Mouse (Mus musculus): ENCODE measurements around the gene Mtmr12.
"Not testable (repeated sequence)": the region's sequence is repeated elsewhere in the genome, so short reads cannot be mapped to it uniquely, and the experiment has no call there.

Gene Mtmr12

DNA sequence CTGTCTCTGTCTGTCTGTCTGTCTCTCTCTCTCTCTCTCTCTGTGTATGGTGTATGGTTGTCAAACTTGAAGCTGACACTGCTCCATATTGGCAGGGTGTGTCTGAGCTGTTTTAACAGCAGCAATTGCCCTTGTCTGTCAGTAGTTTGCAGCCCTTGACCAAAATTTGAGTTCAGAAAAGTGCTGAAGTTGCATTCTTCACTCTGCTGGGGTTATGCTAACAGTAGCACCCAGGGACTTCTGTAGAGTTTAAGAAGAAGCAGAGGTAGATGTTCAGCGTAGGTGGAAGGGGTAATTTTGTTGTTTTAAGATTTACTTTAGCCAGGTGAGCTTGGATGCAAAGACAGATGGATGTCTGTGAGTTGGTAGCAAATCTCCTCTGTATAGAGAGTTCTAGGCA is 7.4 kb downstream of the Mtmr12 start:
- no peak for DNase-seq

DNA sequence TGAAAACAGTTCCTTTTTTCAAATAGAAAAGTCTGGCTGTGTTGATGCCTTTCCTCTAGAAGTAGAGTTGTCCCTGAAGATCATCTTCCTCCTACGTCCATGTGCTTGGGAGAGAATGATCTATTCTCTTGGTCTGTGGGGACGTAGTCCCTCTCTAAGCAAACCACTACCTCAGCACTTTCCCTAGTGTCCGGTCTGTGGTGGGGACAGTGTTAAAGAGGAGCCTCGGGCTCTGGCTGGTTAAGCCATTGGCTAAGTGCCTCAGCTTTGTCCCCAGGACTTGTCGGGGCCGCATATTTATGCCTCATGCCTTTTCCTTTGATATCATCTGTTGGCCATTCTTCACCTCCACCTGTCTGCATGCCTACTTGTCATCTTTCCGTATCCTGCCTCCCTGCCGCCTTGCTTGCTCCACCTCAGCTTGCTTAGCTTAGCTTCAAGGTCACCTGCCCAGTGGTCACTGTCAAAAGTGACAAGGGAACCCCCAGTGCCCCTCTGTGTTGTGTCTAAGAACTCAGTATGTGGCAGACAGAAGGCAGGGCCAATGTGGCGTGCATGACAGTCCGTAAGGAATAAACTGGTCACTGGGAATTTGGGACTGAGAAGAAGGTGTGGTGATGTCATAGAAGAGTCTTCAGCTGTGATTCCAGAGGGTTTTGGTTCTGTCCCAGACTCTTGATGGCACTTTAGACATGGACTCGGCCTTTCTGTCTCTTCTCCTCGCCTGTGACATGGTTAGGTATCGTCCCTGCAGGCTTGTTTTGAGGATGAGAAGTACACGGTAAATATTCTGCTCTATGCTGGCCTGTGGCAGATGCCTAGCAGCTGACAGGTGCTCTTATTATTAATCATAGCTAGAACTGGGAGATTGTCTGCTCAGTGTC is 9.9 kb downstream of the Mtmr12 start:
- DNase-seq = peak; percentile 31 to 52

DNA sequence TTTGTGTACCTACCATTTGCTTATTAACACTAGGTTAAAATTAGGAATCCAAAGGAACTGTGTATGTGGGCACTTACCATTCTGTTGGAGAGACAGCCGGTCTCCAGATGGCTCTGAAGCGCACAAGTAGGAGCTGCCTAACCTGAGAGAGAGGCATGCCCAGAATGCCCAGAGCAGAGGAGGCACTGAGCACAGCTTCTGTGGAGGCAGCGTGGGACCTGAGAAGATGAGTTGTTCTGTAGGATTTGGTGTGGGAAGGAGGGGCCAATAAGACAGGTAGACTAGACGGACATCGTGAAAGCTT is 10.5 kb downstream of the Mtmr12 start:
- DNase-seq = peak; percentile 76 to 87

DNA sequence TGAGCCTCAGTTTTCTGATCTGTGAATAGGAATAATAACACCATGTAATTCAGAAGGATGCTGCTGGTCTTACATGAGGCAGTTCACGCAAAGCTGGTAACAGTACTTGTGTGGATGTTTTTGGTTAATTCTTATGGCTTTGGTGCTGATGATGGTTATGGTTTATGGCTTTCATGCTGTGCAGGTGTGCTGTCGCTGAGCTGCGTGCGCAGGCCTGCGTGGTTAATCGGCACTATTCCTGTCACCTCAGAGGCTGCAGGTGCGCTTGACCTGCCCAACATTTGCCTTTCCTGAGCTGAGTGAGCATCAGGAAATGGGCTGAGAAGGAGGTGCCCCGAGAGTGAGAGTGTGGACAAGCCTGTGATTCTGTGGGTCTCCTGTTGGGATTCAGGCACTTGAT is 11.3 kb downstream of the Mtmr12 start:
- no peak for DNase-seq

DNA sequence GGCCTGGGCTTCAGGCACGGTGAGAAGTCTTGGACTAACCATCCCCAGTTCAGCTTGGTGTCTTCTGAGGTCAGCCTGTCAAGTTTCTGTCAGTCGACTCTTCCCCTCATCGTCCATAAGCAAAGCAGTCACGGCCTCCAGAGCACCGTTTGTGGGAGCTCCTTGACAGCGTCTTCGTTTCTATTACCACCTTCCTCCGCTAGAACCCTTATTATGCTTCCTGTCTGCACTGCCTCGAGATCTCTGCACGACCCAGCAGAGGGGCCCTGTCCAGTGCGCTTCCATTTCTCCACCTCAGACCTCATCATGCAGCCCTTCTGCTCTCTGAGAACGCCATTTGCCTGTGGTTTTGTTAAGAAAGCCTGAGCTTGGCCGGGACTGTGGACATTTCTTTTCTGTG is 12.0 kb downstream of the Mtmr12 start:
- no peak for DNase-seq

DNA sequence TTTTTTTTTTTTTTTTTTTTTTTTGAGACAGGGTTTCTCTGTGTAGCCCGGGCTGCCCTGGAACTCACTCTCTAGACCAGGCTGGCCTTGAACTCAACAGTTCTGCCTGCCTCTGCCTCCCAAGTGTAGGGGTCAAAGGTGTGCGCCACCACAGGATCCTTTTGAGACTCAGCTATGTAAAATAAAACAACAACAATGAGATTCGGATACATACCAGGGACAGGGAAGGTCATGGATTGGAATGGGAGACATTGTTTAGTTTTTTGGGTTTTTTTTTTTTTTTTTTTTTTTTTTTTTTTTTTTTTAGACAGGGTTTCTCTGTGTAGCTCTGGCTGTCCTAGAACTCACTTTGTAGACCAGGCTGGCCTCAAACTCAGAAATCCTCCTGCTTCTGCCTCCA is 12.5 kb downstream of the Mtmr12 start:
- DNase-seq = not testable (repeated sequence)

DNA sequence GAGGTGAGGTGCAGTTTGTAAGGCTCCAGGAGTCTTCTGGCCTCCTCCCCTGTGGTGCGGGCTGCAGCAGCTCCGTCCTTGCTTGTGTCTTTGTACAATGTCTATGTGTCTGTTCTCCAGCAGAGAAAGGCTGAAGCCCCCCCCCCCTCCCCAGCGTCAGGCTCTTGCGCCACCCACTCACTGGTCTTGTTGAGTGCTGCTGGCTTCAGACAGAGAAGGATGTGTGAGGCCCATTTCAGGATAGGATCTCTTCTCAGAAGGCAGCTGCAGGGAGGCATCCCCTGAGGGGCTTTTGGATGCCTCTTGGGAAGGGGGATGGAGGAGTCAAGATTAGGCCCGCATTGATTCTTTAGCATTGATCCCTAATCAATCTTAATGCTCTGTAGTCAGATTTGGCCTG is 13.0 kb downstream of the Mtmr12 start:
- DNase-seq = no peak

DNA sequence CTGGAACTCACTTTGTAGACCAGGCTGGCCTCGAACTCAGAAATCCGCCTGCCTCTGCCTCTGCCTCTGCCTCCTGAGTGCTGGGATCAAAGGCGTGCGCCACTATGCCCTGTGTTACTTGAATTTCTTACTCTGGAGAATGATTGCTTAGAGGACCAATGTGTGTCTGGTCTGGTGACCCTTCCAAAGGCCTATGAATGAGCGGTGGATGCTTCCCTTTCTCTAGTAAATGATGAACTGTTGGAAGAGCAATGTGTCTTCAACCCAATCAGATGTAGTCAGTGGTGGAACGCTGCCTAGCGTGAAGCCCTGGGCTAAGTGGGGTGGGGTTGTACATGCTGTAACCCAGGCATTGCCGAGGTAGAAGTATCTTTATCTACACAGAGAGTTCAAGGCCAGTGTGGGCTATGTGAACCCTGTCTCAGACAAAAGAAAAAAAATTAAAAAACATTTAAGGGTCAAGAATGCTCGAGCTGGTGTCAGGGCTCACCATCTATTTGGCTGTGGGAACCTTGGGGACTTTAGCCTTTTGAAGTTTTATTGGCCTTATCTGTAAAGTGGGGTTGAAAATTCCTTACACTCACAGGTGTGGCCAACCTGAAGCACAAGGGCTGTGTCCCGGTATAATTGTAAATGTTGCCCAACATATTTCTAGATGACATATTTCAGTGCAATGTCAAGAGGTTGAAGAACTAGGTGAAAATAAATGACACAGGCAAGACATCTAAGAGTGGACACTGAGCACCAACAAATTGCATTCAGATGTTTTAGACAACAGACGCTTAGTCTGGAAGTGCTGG is 14.0 kb downstream of the Mtmr12 start:
- no peak for DNase-seq

DNA sequence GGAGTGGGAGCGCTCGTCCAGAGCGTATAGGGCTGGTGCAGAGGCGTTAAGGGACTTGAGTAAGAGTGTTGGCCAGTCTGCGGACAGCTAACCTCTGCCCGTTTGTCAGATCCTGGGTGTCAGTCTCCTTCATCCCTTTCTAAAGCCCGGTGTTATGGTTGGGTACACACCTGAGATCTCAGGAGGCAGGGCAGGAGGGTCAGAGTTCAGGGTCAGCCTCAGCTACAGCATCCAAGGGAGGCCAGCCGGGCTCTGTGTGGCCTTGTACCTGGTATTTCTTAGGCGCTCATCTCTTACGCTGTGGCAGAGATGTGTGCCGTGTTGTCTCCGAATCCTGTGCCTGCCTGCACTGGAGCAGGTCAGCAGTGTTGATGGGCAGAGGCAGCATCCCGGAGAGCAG is 16.3 kb downstream of the Mtmr12 start:
- DNase-seq = no peak

DNA sequence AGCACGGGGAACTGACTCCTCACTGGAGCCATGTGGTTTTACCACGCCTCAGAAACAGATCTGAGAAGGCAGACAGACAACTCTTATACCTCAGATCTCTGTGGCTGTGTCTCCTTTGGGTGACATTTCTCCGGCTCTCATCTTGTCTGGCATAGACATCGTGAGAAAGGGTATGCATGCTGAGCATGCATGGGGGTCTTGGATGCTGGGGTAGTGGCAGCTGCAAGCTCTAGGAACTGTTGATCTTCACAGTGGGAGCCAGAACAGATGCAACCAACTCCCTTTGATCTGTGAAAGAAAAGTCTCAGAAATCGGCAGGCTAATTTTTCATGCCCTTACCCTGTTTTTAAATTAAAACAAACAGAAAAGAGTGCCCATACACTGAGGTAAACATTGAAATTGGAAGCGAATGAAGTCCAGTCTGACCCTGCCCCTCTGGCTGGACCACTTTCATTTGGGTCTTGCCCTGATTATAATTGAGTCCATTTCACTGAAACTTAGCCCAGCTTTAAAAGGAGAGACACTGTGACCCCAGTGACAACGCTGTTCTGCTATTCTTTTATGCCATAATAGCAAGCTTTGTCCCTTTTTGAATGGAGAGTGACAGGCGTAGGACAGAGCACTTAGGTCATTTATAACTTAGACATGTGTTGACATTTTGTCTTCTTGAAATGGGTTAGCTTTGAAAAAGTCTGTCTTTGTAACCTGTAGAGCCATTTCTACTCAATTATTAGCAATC is 17.9 kb downstream of the Mtmr12 start:
- peak in 1 of 2 experiments; percentile 5 for DNase-seq

DNA sequence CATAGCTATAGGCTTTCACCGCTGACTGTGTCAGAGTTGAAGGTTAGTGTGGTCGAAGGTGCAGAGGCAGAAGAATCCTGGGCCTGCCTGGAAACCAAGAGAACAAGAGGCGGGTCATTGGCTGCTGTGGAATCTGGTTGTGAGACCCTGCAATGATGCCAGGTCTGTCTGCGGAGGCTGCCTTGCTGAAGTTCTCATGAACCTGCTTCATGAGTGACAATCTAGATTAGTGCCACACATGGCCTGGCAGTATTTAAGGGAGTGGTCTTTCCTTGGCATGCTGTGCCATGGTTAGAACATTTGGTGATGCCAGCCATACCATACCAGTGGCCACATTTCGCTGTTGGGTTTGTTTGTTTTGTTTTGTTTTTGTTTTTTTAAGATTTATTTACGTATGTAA is 18.6 kb downstream of the Mtmr12 start:
- peak in 1 of 2 experiments; percentile 7 for DNase-seq

DNA sequence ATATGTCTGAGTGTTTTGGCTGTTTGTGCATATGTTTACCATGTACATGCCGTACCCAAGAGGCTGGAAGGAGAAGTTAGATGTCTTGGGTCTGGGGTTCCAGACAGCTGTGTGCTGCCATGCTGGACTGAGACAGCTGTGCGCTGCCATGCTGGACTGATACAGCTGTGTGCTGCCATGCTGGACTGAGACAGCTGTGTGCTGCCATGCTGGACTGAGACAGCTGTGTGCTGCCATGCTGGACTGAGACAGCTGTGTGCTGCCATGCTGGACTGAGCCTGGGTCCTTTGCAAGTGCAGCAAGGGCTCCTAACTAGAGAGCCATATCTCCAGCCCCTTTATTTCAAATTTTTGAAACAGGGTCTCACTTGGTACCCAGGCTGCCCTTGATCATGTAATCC is 19.4 kb downstream of the Mtmr12 start:
- DNase-seq = peak in 1 of 2 experiments; percentile 3

DNA sequence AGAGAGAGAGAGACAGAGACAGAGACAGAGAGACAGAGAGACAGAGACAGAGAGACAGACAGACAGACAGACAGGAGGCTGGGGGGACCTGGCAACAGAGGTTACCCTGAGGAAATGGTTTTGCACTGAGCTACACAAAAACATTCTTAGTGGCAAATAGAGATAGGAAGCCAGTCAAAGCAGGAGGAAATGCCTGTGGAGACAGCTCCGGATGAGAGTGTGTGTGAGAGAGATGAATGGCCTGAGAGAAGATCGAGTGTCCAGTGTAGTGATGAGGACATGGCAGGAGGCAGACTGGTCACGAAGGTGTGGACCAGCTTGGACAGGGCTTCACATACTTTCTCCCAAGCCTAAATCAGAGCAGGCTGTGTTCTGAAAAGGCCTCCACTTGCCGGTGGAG is 20.2 kb downstream of the Mtmr12 start:
- peak in 1 of 2 experiments; percentile 16 for DNase-seq

DNA sequence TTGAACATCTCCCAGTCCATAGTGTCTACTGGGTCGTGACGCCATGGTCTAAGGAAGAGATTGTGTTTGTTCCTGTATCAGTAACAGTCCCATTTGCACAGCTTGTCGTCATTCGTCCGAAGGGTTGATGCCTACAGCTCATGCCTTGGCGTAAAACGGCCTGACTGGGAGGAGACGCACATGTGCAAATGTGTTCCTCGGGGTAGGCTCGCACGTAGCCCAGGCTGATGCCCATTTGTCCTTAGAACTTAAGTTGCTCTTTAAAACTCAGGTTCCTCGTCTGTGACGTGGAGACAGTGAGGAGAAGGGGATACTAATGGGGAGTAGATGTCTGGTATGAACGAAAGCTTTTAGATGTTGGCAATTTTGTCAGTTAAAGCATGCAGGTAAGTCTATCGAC is 22.1 kb downstream of the Mtmr12 start:
- DNase-seq = peak in 1 of 2 experiments; percentile 25

DNA sequence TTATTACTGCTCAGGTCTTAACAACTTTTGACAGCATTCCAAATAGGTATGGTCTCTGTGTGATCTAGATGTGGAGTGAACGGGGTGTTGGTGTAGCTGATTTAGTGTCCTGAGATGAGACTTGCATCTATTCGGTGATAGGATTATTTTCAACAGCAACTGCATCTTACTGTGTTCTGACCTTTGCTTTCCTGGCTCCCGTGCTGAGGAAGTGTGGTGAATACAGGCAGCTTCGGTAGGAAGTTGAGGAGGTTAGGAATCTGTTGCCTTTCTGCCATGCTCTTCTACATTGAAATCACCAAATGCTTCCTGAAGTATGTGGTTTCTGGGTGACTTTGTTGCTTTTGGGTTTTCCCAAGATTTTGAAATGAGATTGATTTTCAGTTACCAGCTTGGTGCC is 22.5 kb downstream of the Mtmr12 start:
- no peak for DNase-seq

DNA sequence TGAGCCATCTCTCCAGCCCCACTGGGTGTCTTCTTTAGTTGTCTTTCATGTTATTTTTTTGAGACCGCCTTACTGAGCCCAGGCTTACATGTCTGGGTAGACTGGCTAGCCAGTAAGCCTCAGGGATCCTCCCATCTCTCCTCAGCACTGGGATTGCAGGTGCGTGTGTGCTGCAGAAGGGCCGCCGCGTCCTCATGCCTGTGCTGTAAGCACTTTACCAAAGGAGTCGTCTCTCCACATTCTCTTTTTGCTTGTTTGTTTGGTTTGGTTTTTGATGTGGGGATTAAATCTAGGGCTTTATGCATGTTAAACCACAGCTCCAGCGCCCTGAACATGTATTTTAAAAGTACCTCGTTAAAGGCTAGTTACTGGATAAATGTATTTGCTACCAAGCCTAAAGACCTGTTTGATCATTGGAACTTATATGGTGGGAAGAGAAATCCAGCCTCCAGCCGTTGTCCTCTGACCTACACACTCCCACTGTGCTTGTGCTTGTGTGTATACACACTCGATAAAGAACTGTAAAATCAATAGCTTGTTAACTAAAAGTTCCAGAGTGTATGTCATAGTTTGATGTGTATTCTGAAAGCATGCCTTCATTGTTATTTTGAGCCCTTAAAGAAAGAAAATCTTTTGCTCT is 24.9 kb downstream of the Mtmr12 start:
- no peak for DNase-seq

DNA sequence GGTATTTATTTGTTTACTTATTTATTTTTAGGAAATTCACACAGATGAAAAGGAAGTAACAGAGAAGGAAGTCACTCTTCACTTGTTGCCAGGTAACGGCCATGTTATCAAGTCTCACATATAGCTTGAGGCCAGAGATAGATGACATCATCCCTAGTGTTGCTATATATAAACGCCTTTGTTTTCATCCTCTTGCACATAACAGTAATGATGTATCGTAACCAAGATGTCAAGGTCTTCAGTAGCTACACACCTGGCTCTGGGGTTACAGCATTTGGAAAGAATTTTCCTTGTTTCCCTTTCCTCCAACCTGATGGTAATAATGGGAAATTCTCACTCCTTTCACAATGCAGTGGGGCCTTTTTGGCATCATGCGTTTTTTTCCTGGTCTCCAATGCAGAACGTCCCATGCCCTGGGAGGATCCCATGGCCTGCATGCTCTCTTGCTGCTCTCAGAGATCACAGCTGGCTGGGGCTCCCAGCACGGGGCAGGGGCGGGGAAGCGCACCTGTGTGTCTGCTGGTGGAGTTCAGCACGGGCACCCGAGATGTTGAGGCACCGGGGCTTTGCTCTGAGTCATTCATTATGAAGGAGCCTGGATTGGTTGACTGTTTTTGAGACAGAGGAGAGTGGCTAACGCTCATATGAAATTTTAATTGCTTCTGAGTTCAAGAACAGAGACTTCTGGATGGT is 25.6 kb downstream of the Mtmr12 start:
- no peak for DNase-seq

DNA sequence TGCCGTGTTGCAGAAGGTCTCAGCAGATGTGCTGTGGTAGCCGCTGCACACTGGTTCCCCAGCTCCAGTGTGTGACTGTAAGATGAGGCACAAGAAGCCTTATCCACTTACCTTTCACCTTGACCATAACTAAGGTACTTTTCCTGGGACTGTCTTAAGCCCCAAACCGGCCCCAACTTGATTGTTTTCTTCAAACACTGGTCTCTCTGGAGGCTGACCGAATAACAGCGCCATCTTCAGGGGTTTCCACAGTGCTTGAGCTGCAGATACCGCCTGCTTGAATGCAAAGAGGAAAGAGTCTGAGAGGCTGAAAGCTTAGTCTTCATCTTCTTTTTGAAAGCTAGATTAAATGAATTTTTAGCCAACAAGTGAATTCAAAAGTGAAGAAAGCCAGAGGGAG is 26.6 kb downstream of the Mtmr12 start:
- peak in 1 of 2 experiments; percentile 8 for DNase-seq

DNA sequence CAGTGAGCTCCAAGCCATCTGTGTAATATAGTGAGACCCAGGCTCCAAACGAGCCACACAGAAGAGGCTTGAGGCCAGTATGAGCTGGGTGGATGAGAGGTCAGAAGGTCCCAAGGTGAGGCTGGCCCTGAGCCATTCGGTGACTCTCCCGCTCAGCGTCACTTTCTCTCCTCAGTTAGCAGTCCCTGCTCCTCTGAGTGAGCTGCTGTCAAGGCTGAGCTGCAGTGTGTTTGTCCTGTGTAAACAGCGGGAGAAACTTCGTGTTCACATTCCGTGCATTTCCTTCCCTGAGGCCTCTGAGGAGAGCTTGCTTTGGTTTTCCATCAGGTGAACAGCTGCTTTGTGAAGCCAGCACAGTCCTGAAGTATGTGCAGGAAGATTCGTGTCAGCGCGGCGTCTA is 27.6 kb downstream of the Mtmr12 start:
- peak in 1 of 2 experiments; percentile 24 for DNase-seq

DNA sequence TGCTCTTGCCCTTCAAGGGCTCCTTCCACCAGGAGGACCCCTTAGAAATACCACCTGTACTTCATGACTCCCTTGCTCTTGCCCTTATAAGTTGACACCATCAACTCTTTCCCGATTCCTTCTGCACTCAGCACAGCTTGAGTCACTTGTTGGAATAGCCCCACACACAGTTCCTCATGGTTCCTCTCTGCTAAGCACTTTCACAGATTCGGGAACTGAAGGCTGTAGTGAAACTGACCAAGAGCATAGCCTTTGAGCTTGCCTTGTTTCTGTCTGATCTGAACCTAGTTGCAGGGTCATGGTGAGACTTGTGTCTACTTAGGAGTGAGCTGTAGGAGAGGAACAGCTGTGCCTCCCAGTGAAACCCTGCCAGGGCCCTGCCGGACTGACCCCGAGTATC is 28.2 kb downstream of the Mtmr12 start:
- DNase-seq = peak in 1 of 2 experiments; percentile 12

DNA sequence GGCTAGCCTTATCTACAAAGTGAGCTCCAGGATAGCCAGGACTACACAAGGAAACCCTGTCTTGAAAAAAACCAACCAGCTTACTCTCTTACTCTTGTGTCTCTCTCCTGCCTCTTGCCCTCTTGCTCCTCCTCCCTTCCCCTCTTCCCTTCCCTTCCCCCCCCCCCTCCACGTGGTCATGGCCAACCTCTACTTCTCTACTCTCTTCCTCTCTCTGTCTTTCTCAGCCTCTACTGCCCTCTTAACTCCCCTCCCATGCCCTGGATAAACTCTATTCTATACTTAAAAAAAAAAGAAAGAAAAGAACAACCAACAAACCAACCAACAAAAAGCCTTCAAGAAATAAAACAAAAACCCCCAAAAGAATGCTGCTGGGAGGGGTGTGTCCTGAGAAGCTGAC is 30.7 kb downstream of the Mtmr12 start:
- no peak for DNase-seq

DNA sequence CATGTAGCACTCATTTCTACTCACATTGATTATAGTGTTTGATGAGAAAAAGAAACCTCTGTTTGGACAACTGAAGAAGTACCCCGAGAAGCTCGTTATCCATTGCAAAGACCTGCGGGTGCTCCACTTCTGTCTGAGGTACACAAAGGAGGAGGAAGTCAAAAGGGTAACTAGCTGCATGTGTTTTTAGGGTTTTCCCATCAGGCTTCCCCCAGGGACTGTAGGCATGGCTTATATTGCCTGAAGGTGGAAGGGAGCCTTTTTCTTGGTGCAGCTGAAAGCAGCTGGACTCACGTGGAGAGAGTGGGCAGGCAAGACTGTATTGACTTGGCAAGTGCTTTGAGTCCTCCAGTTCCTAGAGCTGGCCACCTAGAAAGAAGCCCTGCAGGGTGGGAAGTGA is 31.2 kb downstream of the Mtmr12 start:
- no peak for DNase-seq
